10 mouse cellular contexts compared by ENCODE assay signal in the genomic region with DNA sequence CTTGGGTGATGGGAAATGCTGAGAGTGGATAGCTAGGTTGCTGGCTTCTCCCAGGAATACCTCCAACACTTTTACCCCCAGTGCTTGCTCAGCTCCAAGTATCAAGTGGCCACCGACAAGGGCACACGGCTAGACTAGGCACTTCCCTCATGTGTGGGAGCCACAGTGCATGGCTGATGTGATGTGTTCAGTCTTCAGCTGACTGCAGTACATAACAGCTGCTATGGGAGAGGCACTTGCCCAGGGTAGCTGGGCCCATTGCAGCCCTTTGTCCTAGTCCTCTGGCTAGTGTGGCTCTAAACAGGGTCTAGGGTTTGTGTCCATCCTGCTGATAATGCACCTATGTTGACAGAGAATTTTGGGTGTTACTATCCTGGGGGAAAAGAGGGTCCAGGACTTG. TPM values are rescaled to one million over a fixed set of nuclear protein-coding genes. Genes with fewer than 3 reads are reported as not detected.
DNase-seq lines count a peak whose midpoint lies in the region; ATAC-seq and TF ChIP-seq lines count a peak whose summit lies in the region.
"Had no signal": no experiment of that assay in that cellular context is flagged by ENCODE, and none has a peak within 500 bp of the region (broad histone marks: within the 10 kb centered on the region; RNA-seq: fewer than 3 reads in every experiment).

No protein-coding gene starts in this region.

- TF ChIP-seq POLR2A in testis, adult 2 months (IDR thresholded peaks at IDR 0.05; ENCODE audit: control insufficient read depth, low read depth, low read length) = no peak

- H3K4me3 ChIP-seq in heart, postnatal 0 days (ENCODE audit: low read depth, low read length) = peak overlapping the region; percentile 54
- H3K4me3 ChIP-seq in testis, adult 2 months (ENCODE audit: control insufficient read depth, low read depth, low read length) = peak overlapping the region; percentile 22
- H3K4me3 ChIP-seq in liver, embryonic 11.5 days (ENCODE audit: low read depth, low read length) = peak overlapping the region; percentile 49

- ATAC-seq in heart, postnatal 0 days (ENCODE audit: insufficient read depth, low read depth) = no peak
- no peak for ATAC-seq in liver, embryonic 11.5 days (replicated peaks; ENCODE audit: low FRiP score)

- WGBS in heart, postnatal 0 days = 48% methylated on average over 2 of the region's 2 CpGs
- 44% methylated on average over 2 of the region's 2 CpGs for WGBS in liver, embryonic 11.5 days

- H3K36me3 ChIP-seq in heart, postnatal 0 days (replicated peaks; ENCODE audit: control insufficient read depth, insufficient read depth, low read length) = peaks cover 12% of the 10 kb centered on the region; the same call in 1 of the 2 replicates
- no peaks in the 10 kb centered on the region for H3K36me3 ChIP-seq in testis, adult 2 months (ENCODE audit: control insufficient read depth, insufficient read depth, low read length)
- peaks cover 12% of the 10 kb centered on the region for H3K36me3 ChIP-seq in liver, embryonic 11.5 days (ENCODE audit: control insufficient read depth, insufficient read depth, low read length)

- TF ChIP-seq EP300 in heart, postnatal 0 days (IDR thresholded peaks at IDR 0.05; ENCODE audit: low read depth) = no peak

- peak overlapping the region; percentile 65 for H3K4me2 ChIP-seq in heart, postnatal 0 days (ENCODE audit: low read depth, low read length)
- peak overlapping the region; percentile 12; the same call in 1 of the 2 replicates for H3K4me2 ChIP-seq in liver, embryonic 11.5 days

- no peak for DNase-seq in heart, postnatal 0 days (ENCODE audit: low spot score)
- no peak for DNase-seq in heart, adult 11 months
- DNase-seq in testis, postnatal 10 days (ENCODE audit: low spot score) = no peak
- no peak for DNase-seq in liver, embryonic 11.5 days (ENCODE audit: low spot score)
- no peak for DNase-seq in thymus, postnatal 4 days
- DNase-seq in left cerebral cortex, adult 8-10 months (ENCODE audit: low spot score in 2 of 2) = no peak
- no peak for DNase-seq in left cerebral cortex, adult 9 months (ENCODE audit: low spot score in 2 of 2)
- DNase-seq: cerebellum, postnatal 10 days had no signal

- peaks cover 34% of the 10 kb centered on the region for H3K27me3 ChIP-seq in heart, postnatal 0 days (ENCODE audit: control insufficient read depth, insufficient read depth, low read length)
- H3K27me3 ChIP-seq in testis, adult 2 months (ENCODE audit: control insufficient read depth, insufficient read depth, low read length) = no peaks in the 10 kb centered on the region
- peaks cover 53% of the 10 kb centered on the region for H3K27me3 ChIP-seq in liver, embryonic 11.5 days (replicated peaks; ENCODE audit: control insufficient read depth, insufficient read depth, low read length)
- H3K27me3 ChIP-seq: CH12.LX had no signal

- H3K27ac ChIP-seq in heart, postnatal 0 days (ENCODE audit: low read depth) = peak overlapping the region; percentile 11; the same call in 1 of the 2 replicates
- no peak overlapping the region for H3K27ac ChIP-seq in testis, adult 2 months (ENCODE audit: control insufficient read depth, insufficient read depth, low read depth, low read length)
- no peak overlapping the region for H3K27ac ChIP-seq in liver, embryonic 11.5 days (ENCODE audit: low read depth, low read length)

- no peaks in the 10 kb centered on the region for H3K4me1 ChIP-seq in heart, postnatal 0 days (ENCODE audit: control insufficient read depth, insufficient read depth)
- peaks cover 20% of the 10 kb centered on the region for H3K4me1 ChIP-seq in testis, adult 2 months (ENCODE audit: control insufficient read depth, insufficient read depth, low read length)
- H3K4me1 ChIP-seq in liver, embryonic 11.5 days (replicated peaks; ENCODE audit: control insufficient read depth, insufficient read depth, low read length) = no peaks in the 10 kb centered on the region; the same call in 1 of the 2 replicates

- peak overlapping the region; percentile 58 for H3K9ac ChIP-seq in heart, postnatal 0 days (replicated peaks; ENCODE audit: low read depth, low read length)
- 0 out of 2 replicates have a peak overlapping the region, but pooled peaks have one; percentile 0 for H3K9ac ChIP-seq in liver, embryonic 11.5 days (ENCODE audit: low read depth, low read length)

- TF ChIP-seq CTCF in heart, postnatal 0 days (IDR thresholded peaks at IDR 0.05; ENCODE audit: low read depth) = no peak
- no peak for TF ChIP-seq CTCF in testis, adult 2 months (IDR thresholded peaks at IDR 0.05; ENCODE audit: control insufficient read depth, insufficient read depth, insufficient replicate concordance, low read depth, low read length)

- H3K9me3 ChIP-seq in heart, postnatal 0 days (replicated peaks; ENCODE audit: control insufficient read depth, low read length) = no peaks in the 10 kb centered on the region
- H3K9me3 ChIP-seq in liver, embryonic 11.5 days (ENCODE audit: control insufficient read depth, low read length) = no peaks in the 10 kb centered on the region

RNA-seq across cellular contexts. Expression of a gene that starts 1.8 kb away (rescaled TPM):
- total RNA-seq in heart, postnatal 0 days (2014; rRNA removed; ENCODE audit: low replicate concordance) = 89.6 and 108 TPM in 2 replicates
- 44.8 and 54.2 TPM in 2 replicates for polyA plus RNA-seq in heart, postnatal 0 days (2015; fragmentation: Nextera tagmentation; extraction: Ambion mirVana)
- polyA plus RNA-seq in testis, adult 2 months (2012; rRNA removed) = 9.2 and 9.3 TPM in 2 replicates
- 18.5 and 18.8 TPM in 2 replicates for polyA plus RNA-seq in liver, embryonic 11.5 days (2014; fragmentation: Nextera tagmentation; extraction: Ambion mirVana)
- total RNA-seq in left cerebral cortex, adult 8-10 months (2022) = 10 to 100 TPM; 33.1 to 37.2 (median 35.2) TPM
- total RNA-seq: CH12.LX had no signal

RNA-seq across cellular contexts. Expression of a gene that starts 33.1 kb away (rescaled TPM):
- total RNA-seq in heart, postnatal 0 days (2014; rRNA removed; ENCODE audit: low replicate concordance) = 31.5 and 62.7 TPM in 2 replicates
- 70.2 and 74.4 TPM in 2 replicates for polyA plus RNA-seq in heart, postnatal 0 days (2015; fragmentation: Nextera tagmentation; extraction: Ambion mirVana)
- 588 and 668 TPM in 2 replicates for polyA plus RNA-seq in testis, adult 2 months (2012; rRNA removed)
- 69.1 and 71.1 TPM in 2 replicates for polyA plus RNA-seq in liver, embryonic 11.5 days (2014; fragmentation: Nextera tagmentation; extraction: Ambion mirVana)
- 100 to 1,000 TPM; 104 to 118 (median 107) TPM for total RNA-seq in left cerebral cortex, adult 8-10 months (2022)

RNA-seq across cellular contexts. Expression of a gene that starts 33.3 kb away (rescaled TPM):
- total RNA-seq in heart, postnatal 0 days (2014; rRNA removed; ENCODE audit: low replicate concordance) = 16.3 and 25.7 TPM in 2 replicates
- polyA plus RNA-seq in heart, postnatal 0 days (2015; fragmentation: Nextera tagmentation; extraction: Ambion mirVana) = 10.3 and 12.1 TPM in 2 replicates
- polyA plus RNA-seq in testis, adult 2 months (2012; rRNA removed) = 35.9 and 40.7 TPM in 2 replicates
- 66.7 and 76.8 TPM in 2 replicates for polyA plus RNA-seq in liver, embryonic 11.5 days (2014; fragmentation: Nextera tagmentation; extraction: Ambion mirVana)
- 1 to 10 TPM; 2.0 to 2.9 (median 2.2) TPM for total RNA-seq in left cerebral cortex, adult 8-10 months (2022)

RNA-seq across cellular contexts. Expression of a gene that starts 57.9 kb away (rescaled TPM):
- 34.7 and 45.6 TPM in 2 replicates for total RNA-seq in heart, postnatal 0 days (2014; rRNA removed; ENCODE audit: low replicate concordance)
- polyA plus RNA-seq in heart, postnatal 0 days (2015; fragmentation: Nextera tagmentation; extraction: Ambion mirVana) = 30.6 and 32.9 TPM in 2 replicates
- polyA plus RNA-seq in testis, adult 2 months (2012; rRNA removed) = 7.0 and 7.5 TPM in 2 replicates
- polyA plus RNA-seq in liver, embryonic 11.5 days (2014; fragmentation: Nextera tagmentation; extraction: Ambion mirVana) = 41.9 and 51.5 TPM in 2 replicates
- 10 to 100 TPM; 23.2 to 29.8 (median 28.6) TPM for total RNA-seq in left cerebral cortex, adult 8-10 months (2022)

RNA-seq across cellular contexts. Expression of a gene that starts 57.9 kb away (rescaled TPM):
- 2.1 and 13.1 TPM in 2 replicates for total RNA-seq in heart, postnatal 0 days (2014; rRNA removed; ENCODE audit: low replicate concordance)
- polyA plus RNA-seq in heart, postnatal 0 days (2015; fragmentation: Nextera tagmentation; extraction: Ambion mirVana) = not detected in 2 replicates
- polyA plus RNA-seq in testis, adult 2 months (2012; rRNA removed) = not detected in 2 replicates
- polyA plus RNA-seq in liver, embryonic 11.5 days (2014; fragmentation: Nextera tagmentation; extraction: Ambion mirVana) = 0.11 TPM in 1 of 2 replicates, not detected in the other
- total RNA-seq in left cerebral cortex, adult 8-10 months (2022) = 10 to 100 TPM in 2 of 4 experiments, 1 to 10 TPM in 1, under 1 TPM in 1; 0.88 to 13.3 (median 9.0) TPM
